Mouse (Mus musculus) embryonic facial prominence, embryonic 11.5 days (tissue): ENCODE results near the gene Msh2. TPM values are rescaled to one million over a fixed set of nuclear protein-coding genes. Genes with fewer than 3 reads are reported as not detected.

Experiments used
- ATAC-seq: fragments of 200-750 bp; cut with Nextera tagmentation; replicated peaks from 2 replicates; pipeline ENCODE4 v1.8.0; 2017; ENCODE audit warnings: low read depth; ENCODE audit not compliant: insufficient number of reproducible peaks, low FRiP score, low TSS enrichment
- DNase-seq: peaks from one replicate; pipeline ENCODE4 v3.0.0-alpha.2; 2015; ENCODE audit warnings: low spot score
- H3K27ac ChIP-seq: fragments of 300-500 bp; sonication (generic); replicated peaks from 2 replicates; pipeline ENCODE4 v1.5.1; 2014; ENCODE audit warnings: mild to moderate bottlenecking, low read depth, low read length, control low read depth
- H3K27me3 ChIP-seq: fragments of 300-500 bp; sonication (generic); 2 replicates; pipeline ENCODE4 v1.6.1; 2014; ENCODE audit warnings: mild to moderate bottlenecking, low read length, moderate library complexity, mixed read lengths; ENCODE audit not compliant: control insufficient read depth, insufficient read depth
- H3K36me3 ChIP-seq: fragments of 300-500 bp; sonication (generic); replicated peaks from 2 replicates; pipeline ENCODE4 v1.6.1; 2014; ENCODE audit warnings: low read depth, mild to moderate bottlenecking, low read length, moderate library complexity, mixed read lengths; ENCODE audit not compliant: control insufficient read depth, insufficient read depth
- H3K4me1 ChIP-seq: fragments of 300-500 bp; sonication (generic); 2 replicates; pipeline ENCODE4 v1.6.1; 2014; ENCODE audit warnings: low read length, mixed read lengths; ENCODE audit not compliant: control insufficient read depth, insufficient read depth
- H3K4me2 ChIP-seq: fragments of 300-500 bp; sonication (generic); 2 replicates; pipeline ENCODE4 v1.6.1; 2014; ENCODE audit warnings: low read depth, mild to moderate bottlenecking, control low read depth, low read length, moderate library complexity
- H3K4me3 ChIP-seq: fragments of 300-500 bp; sonication (generic); 2 replicates; pipeline ENCODE4 v1.5.1; 2014; ENCODE audit warnings: low read depth, low read length, control low read depth
- H3K9ac ChIP-seq: fragments of 300-500 bp; sonication (generic); replicated peaks from 2 replicates; pipeline ENCODE4 v1.6.1; 2014; ENCODE audit warnings: mild to moderate bottlenecking, control low read depth, low read length
- H3K9me3 ChIP-seq: fragments of 300-500 bp; sonication (generic); replicated peaks from 2 replicates; pipeline ENCODE4 v1.6.1; 2016; ENCODE audit warnings: mild to moderate bottlenecking, low read length, inconsistent platforms, mixed read lengths; ENCODE audit not compliant: control insufficient read depth
- WGBS: fragments of 180-500 bp; shearing (Covaris S2); extraction: QIAGEN DNeasy Blood & Tissue Kit; methylation state at CpG from one replicate; pipeline ENCODE4 v1.1.7; 2014; 5-methylcytosine and 5-hydroxymethylcytosine counted together
- polyA plus RNA-seq: library from polyadenylated mRNA; unstranded; fragments of >200 nt; fragmentation: Nextera tagmentation; extraction: Ambion mirVana; gene quantifications from 2 replicates; pipeline ENCODE4 v1.2.1, GENCODE M21; 2014

Msh2 gene
- polyA plus RNA-seq, 1 experiment from 2014 or later: 96.1 TPM

DNA sequence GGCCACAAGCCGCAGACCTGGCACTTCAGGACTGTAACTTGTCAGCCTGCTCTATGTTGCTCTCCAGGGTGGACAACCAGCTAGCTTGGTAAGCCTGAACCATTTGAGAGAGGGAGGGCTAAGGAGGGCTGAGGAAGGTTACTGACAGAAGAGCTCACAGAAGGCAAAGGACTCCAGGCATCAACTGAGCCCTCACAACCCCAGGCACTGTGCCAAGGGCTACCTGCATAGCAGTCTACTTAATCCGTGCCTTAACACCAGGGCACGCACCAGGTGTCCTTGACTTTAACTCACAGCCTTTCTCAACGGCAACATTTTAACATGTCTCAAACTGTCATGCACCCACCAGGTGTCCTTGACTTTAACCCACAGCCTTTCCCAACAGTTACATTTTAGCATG is 88.2 kb downstream of the Msh2 start:
- no peak overlapping the region for H3K27ac ChIP-seq
- H3K9me3 ChIP-seq: no peaks in the 10 kb centered on the region
- DNase-seq (no peak), ATAC-seq (no peak)
- 87% methylated on average over 4 of the region's 4 CpGs for WGBS
- H3K9ac ChIP-seq: no peak overlapping the region
- no peak overlapping the region for H3K4me2 ChIP-seq
- H3K27me3 ChIP-seq: no peaks in the 10 kb centered on the region
- H3K4me1 ChIP-seq: no peaks in the 10 kb centered on the region
- H3K4me3 ChIP-seq: no peak overlapping the region
- no peaks in the 10 kb centered on the region for H3K36me3 ChIP-seq

DNA sequence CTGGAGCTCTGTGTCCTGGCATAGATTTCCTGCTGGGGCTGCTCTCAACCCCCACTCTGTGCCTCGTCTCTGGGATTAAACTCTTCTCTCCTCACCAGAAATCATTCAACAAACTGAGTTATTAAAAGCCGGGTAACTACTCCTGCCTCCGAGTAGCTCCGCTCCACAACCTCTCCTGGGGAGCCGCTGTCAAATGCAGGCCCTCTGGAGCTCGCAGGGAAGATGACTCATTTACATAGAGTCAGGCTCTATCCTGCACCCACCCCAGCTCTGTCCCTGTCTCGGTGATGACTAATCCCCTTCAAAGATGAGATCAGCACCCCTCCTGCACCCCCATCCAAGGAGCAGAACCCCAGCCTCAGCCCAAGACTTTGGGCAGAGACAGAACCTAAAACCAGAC is 91.0 kb downstream of the Msh2 start:
- H3K9me3 ChIP-seq: no peaks in the 10 kb centered on the region
- no peak for ATAC-seq

DNA sequence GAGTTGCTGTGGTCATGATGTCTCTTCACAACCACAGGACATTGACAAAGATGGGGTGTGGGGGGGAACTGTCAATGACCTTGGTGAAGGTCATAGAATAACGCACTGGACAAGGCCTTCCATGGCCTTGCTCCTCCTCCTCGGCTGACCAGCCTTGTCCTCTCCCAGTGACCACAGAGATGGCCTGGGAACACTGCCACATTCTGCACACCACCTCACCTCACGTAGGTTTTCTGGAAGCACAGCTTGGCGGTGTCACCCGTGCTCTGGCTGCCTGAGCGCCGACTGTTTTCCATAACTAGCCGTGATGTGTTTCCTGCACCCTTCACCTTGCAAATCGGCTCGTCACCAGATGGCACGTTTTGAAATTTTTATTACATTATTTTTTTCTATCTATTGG is 92.9 kb downstream of the Msh2 start:
- no peak overlapping the region for H3K4me3 ChIP-seq
- H3K4me1 ChIP-seq: no peaks in the 10 kb centered on the region
- H3K27ac ChIP-seq: no peak overlapping the region
- no peak for ATAC-seq
- no peak overlapping the region for H3K9ac ChIP-seq
- no peak overlapping the region for H3K4me2 ChIP-seq
- H3K9me3 ChIP-seq: no peaks in the 10 kb centered on the region
- no peaks in the 10 kb centered on the region for H3K36me3 ChIP-seq
- no peaks in the 10 kb centered on the region for H3K27me3 ChIP-seq
- DNase-seq: no peak
- WGBS: 94% methylated on average over 11 of the region's 11 CpGs

More for the DNA sequence above, 91.0 kb downstream of the Msh2 start:
- no peak for DNase-seq
- no peaks in the 10 kb centered on the region for H3K36me3 ChIP-seq
- no peak overlapping the region for H3K4me3 ChIP-seq
- H3K9ac ChIP-seq: no peak overlapping the region
- H3K27ac ChIP-seq: no peak overlapping the region
- WGBS: 48% methylated on average over 7 of the region's 7 CpGs
- H3K4me1 ChIP-seq: no peaks in the 10 kb centered on the region
- no peak overlapping the region for H3K4me2 ChIP-seq
- no peaks in the 10 kb centered on the region for H3K27me3 ChIP-seq

DNA sequence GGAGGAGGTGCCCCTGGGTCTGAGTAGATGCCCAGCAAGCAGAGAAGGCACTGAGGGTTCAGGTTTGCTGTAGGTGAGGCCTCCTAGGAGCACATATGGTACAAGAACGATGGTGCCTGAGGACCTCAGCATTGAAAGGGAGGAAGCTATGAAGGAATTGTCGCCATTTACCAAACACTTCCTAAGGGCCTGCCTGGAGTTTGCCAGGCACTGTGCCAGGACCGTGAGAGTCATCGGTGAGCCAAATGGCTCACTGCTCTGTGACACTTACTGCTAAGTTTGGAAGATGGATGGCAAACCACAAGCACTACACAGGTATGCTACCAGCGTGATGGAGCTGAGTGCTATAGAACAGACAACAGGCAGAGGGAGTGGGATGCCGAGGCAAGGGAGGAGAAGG is 94.8 kb downstream of the Msh2 start:
- Histone ChIP-seq H3K4me1 (no peaks in the 10 kb centered on the region), H3K9ac (no peak overlapping the region), H3K27ac (no peak overlapping the region), H3K9me3 (no peaks in the 10 kb centered on the region), H3K4me3 (no peak overlapping the region), H3K4me2 (no peak overlapping the region), H3K27me3 (no peaks in the 10 kb centered on the region), H3K36me3 (no peaks in the 10 kb centered on the region)
- ATAC-seq: no peak
- 92% methylated on average over 6 of the region's 6 CpGs for WGBS
- no peak for DNase-seq

DNA sequence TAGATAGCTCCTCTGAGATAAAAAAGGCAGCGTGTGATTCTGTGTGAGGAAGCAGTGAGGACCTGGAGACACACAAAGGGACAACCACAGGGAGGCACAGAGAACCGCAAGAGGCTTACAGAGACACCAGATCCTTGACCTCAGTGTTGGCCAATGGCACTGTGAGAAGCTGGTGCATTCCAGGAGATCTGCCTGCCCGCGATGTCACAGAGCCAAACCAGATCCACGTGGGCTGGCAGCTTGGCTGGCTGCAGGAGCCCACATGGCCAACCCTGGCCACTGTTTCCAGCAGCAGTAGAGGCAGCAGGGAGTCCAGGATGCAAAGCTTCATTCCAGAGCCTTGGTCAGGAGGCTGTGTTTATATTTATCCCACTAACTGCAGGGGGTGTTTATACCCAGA is 98.6 kb downstream of the Msh2 start:
- DNase-seq (no peak), ATAC-seq (no peak)
- Histone ChIP-seq H3K9ac (no peak overlapping the region), H3K36me3 (no peaks in the 10 kb centered on the region), H3K4me3 (no peak overlapping the region), H3K4me2 (no peak overlapping the region), H3K27me3 (no peaks in the 10 kb centered on the region), H3K27ac (no peak overlapping the region), H3K4me1 (no peaks in the 10 kb centered on the region), H3K9me3 (no peaks in the 10 kb centered on the region)
- WGBS: 43% methylated on average over 5 of the region's 5 CpGs

DNA sequence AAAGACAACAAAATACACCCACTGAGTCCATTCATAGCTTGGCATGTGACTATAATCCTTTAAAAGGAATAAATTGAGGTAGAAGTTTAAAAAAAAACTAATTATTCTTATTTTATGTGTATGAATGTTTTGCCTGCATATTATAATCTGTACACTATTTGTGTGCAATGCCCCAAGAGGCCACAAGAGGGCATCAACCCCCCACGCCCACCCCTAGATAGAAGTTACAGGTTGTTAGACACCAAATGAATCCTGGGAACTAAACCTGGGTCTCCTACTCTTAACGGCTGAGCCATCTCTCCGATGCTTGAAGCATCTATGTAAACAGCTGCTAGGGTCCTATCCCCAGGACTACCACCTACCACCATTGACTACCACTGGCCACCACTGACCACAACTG is 101.0 kb downstream of the Msh2 start:
- Histone ChIP-seq H3K4me2 (no peak overlapping the region), H3K4me3 (no peak overlapping the region), H3K9ac (no peak overlapping the region), H3K27ac (no peak overlapping the region), H3K36me3 (no peaks in the 10 kb centered on the region), H3K27me3 (no peaks in the 10 kb centered on the region), H3K4me1 (no peaks in the 10 kb centered on the region), H3K9me3 (no peaks in the 10 kb centered on the region)
- 83% methylated on average over 3 of the region's 3 CpGs for WGBS
- DNase-seq: no peak
- no peak for ATAC-seq

Other genes with a start within 250 kb of the Msh2 start
- gene Stpg4, start 244.6 kb upstream of the Msh2 start, polyA plus RNA-seq: not detected in 2 replicates
- 1,261 and 1,315 TPM in 2 replicates for gene Calm2, start 225.4 kb upstream of the Msh2 start, polyA plus RNA-seq
- gene Epcam, start 36.4 kb upstream of the Msh2 start, polyA plus RNA-seq: 87.7 and 93.7 TPM in 2 replicates
- gene Kcnk12, start 125.7 kb downstream of the Msh2 start, polyA plus RNA-seq: 0.45 and 0.66 TPM in 2 replicates
- not detected in 2 replicates for gene Rpl36-ps4, start 248.6 kb downstream of the Msh2 start, polyA plus RNA-seq